Mouse (Mus musculus) lung, adult 10 weeks (tissue): ENCODE measurements around the gene Zcchc4. TPM values are rescaled to one million over a fixed set of nuclear protein-coding genes. Genes with fewer than 3 reads are reported as not detected.

Source experiments
- polyA plus RNA-seq: library from polyadenylated mRNA; stranded (reverse); fragments of 350-450 nt; fragmentation: Illumina TruSeq; extraction: RNeasy Lipid Tissue Mini Kit (QIAGEN cat#74804); gene quantifications from one replicate; pipeline ENCODE4 v1.2.3, GENCODE M21; 2014; ENCODE audit warnings: low read depth, low replicate concordance; ENCODE audit not compliant: insufficient read depth

The Zcchc4 gene
- polyA plus RNA-seq: 3.5 TPM

GRCm38 (mm10) chr5:52775237-52775636, at the start of gene Zcchc4:
Zcchc4 (plus strand) TSS chr5:52775409.

GRCm38 (mm10) chr5:52741391-52742111, 33.7 kb upstream of the Zcchc4 start, which contains the start of gene Pi4k2b:
Pi4k2b (plus strand) TSS chr5:52741574.

GRCm38 (mm10) chr5:52833761-52834274, 58.6 kb downstream of the Zcchc4 start, which contains the start of gene Anapc4:
Anapc4 (plus strand) TSS chr5:52834012.

Other genes with a start within 250 kb of the Zcchc4 start
- gene Lgi2, start 208.9 kb upstream of the Zcchc4 start, polyA plus RNA-seq: 1.9 TPM
- 6.7 TPM for gene Sepsecs, start 105.7 kb upstream of the Zcchc4 start, polyA plus RNA-seq
- gene Pi4k2b, start 33.8 kb upstream of the Zcchc4 start, polyA plus RNA-seq: 39.0 TPM
- gene Anapc4, start 58.6 kb downstream of the Zcchc4 start, polyA plus RNA-seq: 45.2 TPM